Mouse (Mus musculus) liver, adult (tissue): ENCODE measurements at regions not wholly inside any gene's neighbourhood (a gene's known extent, or its start where the extent isn't known, plus 50 kb on each side); places are given as distances from the start of the nearest gene placed in this dataset.

Source experiments
- GATA4 ChIP-seq: IDR thresholded peaks from 2 replicates; pipeline ENCODE4 v1.6.1; 2014; ENCODE audit warnings: mild to moderate bottlenecking, low read length; ENCODE audit not compliant: insufficient replicate concordance

GRCm38 (mm10) chr4:95360336-95360967 is 196.9 kb upstream of the Fggy start:
- TF ChIP-seq GATA4, result no peak

GRCm38 (mm10) chr4:95364376-95365082 is 192.8 kb upstream of the Fggy start:
- TF ChIP-seq GATA4, result no peak

GRCm38 (mm10) chr4:95376386-95376785 is 180.9 kb upstream of the Fggy start:
- no peak for TF ChIP-seq GATA4

GRCm38 (mm10) chr4:95377222-95378134 is 179.8 kb upstream of the Fggy start:
- TF ChIP-seq GATA4, result no peak

GRCm38 (mm10) chr4:95378645-95379044 is 178.7 kb upstream of the Fggy start:
- peak; percentile 10; the same call in 1 of the 2 replicates for TF ChIP-seq GATA4

GRCm38 (mm10) chr4:95383216-95383892 is 174.0 kb upstream of the Fggy start:
- no peak for TF ChIP-seq GATA4

- TF ChIP-seq GATA4, result peak; percentile 79
These were observed 171.8 kb upstream of the Fggy start for GRCm38 (mm10) chr4:95385552-95385951.

- TF ChIP-seq GATA4, result no peak
These were observed 171.3 kb upstream of the Fggy start for GRCm38 (mm10) chr4:95386021-95386420.

GRCm38 (mm10) chr4:95388556-95388955 is 168.8 kb upstream of the Fggy start:
- TF ChIP-seq GATA4, result no peak

GRCm38 (mm10) chr4:95389647-95390046 is 167.7 kb upstream of the Fggy start:
- TF ChIP-seq GATA4, result peak; percentile 17; the same call in 1 of the 2 replicates

GRCm38 (mm10) chr4:95390549-95390948 is 166.8 kb upstream of the Fggy start:
- TF ChIP-seq GATA4, result no peak

- peak; percentile 77 for TF ChIP-seq GATA4
These were observed 161.6 kb upstream of the Fggy start for GRCm38 (mm10) chr4:95395746-95396145.

- TF ChIP-seq GATA4, result no peak
These were observed 159.0 kb upstream of the Fggy start for GRCm38 (mm10) chr4:95398301-95398700.

- no peak for TF ChIP-seq GATA4
These were observed 155.0 kb upstream of the Fggy start for GRCm38 (mm10) chr4:95402273-95402672.

- TF ChIP-seq GATA4, result no peak
These were observed 140.2 kb upstream of the Fggy start for GRCm38 (mm10) chr4:95417075-95417474.

GRCm38 (mm10) chr4:95426563-95426962 is 130.7 kb upstream of the Fggy start:
- no peak for TF ChIP-seq GATA4

- no peak for TF ChIP-seq GATA4
These were observed 122.8 kb upstream of the Fggy start for GRCm38 (mm10) chr4:95434543-95434942.
